Mouse (Mus musculus) common myeloid progenitor, adult 5-6 weeks (primary cell): ENCODE data around the gene Slc25a13. TPM values are rescaled to one million over a fixed set of nuclear protein-coding genes. Genes with fewer than 3 reads are reported as not detected.
A peak's percentile ranks its signal among the peaks of the same experiment; 100 is the strongest.

Source experiments
- ATAC-seq: replicated peaks from 2 replicates; pipeline ENCODE4 v1.8.0; 2016; ENCODE audit warnings: low read depth, mild to moderate bottlenecking, moderate TSS enrichment, inconsistent platforms; ENCODE audit not compliant: poor library complexity, severe bottlenecking
- total RNA-seq: library from RNA; stranded (forward); fragments of 200-1000, 187-1606 nt; gene quantifications from 2 replicates; pipeline ENCODE4 v1.2.3, GENCODE M21; 2017

Gene Slc25a13
- total RNA-seq, 1 experiment from 2014 or later, result 30.9 TPM

DNA sequence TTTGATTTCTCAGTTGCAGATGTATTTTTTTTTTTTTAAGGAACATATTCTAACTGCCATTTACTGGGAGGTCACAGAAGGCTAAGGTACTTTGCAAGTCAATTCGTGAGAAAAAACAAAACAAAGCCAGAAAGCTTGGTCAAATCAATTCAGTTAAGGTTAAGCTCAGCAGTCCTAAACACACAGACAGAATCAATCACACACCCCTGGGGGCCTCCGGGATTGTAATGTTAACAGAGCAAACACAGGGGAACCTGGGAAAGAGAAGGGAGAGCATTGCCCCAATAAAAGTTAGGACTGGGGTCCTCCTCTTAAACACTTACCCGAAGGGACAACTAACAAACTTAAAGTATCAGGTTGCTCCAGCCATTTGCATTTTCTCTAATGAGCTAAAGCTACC, 147.0 kb downstream of the Slc25a13 start:
- ATAC-seq, result no peak

DNA sequence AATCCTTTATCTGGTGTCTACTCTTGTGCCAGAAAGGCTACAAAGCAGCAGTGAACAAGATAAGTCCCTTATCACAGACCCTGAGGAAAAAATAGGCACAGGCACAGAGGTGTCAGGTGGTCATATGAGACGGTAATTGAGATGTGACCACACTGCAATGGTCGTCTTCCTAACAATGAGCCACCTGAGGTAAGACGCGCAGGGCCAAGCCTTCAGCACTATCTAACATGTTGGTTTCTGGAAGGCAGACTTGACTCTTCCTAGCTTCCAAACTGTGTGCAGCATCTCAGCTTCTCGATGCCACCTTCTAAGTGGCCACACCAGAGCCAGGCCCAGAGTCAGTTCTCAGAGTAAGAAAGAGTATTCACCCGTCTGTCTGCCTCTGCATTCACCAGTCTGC, 149.8 kb downstream of the Slc25a13 start:
- ATAC-seq, result no peak

DNA sequence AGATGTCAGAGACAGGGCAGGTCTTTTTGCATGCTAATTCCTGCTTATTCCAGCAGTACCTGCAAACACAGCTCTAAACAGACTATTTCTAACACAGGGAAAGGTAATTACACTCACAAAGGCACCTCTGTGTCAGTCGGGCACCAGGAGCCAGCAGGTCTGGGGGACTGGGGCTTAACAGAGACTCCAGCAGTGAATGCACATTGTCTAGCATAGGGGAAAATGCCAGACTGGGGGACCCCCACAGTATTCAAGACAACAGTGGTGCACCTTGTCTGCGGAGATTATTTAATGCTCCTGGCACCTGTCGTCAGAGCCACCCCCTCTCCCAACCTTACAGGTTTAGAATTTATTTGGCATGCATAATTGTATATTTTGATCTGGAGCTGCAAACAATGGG, 158.4 kb downstream of the Slc25a13 start:
- ATAC-seq, result no peak

DNA sequence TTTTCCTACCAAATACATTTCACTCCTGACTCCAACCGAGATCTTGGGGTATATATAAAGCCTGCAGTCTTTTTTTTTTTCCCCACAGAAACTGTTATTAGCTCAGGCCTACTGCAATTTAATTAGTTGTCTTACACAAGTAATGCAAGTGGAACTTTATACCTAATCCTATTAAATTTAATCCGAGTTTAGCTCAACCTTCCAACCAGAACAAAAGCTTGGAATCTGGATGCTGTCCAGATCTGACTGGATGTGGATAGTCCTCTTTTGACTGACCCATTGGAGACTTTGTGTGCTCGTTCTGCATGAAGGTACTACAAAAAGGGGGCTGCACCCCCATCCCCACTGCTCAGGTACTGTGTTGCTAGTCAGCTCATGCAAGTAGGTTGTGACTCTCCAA, 163.0 kb downstream of the Slc25a13 start:
- no peak for ATAC-seq

DNA sequence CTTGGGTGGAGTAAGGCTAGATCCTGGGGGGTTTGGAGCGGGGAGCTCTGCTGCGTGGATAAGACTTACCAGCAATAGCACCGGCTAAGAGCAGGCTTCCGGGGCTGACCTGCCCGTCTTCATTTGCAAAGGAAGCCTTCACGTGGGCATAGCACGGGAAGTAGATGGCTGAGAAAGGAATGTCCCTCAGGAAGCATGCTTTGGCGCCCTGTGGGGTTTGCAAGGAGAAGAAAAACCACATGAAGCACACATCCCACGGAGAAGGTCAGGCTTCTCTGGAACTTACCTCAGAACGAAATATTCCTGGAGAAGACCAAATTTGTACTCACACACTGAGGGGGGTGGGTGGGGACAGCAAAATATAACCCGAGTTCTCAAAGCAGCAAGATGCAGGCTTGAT, 164.3 kb downstream of the Slc25a13 start:
- no peak for ATAC-seq

DNA sequence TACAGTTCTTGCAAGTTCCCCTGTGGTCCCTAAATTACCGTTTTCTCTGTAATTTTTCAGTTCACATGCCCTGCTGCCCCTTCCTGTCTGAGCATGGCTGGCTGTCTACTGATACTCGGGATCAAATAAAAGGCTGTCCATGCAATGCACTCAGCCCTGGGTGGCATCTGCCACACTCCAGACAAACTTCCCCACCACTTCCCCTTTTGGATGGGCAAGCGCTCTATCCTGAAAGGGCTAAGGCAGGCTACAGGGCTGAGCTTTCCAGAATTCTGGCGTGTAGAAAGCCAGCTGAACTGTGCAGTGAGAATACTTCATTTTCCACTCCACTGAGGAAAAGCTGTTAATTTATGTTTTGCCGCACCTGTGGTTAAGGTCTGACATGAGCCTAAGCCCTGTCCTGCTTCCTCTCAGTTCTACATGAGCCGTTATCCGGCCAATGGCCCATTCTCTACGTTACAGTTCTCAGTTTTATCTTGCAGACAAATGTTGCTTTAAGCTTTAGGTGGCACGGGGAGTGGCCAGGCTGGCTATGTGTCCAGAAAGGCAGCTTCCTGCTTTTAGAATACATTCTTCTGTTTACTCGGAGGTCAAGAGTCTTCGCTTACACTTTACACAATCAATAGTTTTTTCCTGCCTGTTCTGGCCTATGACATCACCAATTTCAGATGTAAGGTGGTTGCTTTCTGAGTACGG, 170.1 kb downstream of the Slc25a13 start:
- peak; percentile 82 for ATAC-seq

DNA sequence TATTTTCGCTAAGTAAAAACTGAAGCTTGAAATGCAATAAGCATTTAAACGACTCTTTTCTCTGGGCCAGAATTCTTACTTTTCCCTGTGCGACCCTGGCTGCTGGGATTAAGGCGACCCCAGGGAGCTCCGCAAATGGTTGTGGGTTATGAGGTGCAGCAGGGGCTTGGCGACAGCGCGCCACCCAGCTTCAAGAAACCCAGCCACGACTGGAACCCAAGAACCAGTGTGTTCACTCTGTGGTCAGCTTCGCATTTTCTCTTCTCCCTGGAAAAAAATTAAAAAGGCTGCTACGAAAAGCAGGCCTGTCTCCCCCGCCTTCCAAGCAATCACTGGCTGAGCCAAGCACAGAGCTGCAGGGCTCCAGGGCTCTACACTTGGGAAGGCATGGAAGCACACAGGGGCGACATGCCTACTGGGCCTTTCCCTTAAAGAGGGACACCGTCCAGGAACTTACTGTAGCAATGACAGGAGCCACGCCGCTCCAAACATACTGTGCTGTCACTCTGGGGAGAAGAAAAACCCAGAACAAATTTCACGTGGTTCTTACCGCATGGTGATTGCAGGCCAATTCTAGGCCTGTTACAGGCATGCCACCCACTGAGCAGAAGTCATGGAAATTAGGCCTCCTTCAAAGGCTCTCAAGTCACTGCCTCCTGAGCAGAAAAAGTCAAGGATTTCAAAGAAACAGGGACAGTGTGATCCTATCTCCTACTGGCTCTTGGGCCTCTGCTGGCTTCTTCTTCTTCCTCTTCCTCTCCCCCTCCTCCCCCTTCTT, 178.0 kb downstream of the Slc25a13 start:
- ATAC-seq, result no peak

DNA sequence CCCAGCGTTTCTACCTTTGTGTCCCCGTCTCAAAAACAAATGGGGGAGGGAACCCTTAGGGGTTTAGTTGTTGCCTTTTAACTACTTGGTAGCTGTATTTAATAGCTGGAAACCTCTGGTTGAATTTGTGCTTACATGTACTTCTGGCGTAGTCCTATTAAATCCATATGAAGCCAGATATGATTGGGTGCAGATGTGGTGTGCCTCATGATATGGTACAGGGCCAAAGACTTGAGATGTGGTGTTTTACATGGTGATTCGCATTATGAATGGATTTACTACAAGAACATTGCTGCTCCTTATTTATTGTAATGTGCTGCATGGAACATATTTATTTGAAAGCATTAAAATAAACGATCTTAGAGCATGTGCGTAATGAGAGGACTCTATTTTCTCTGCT, 189.3 kb downstream of the Slc25a13 start:
- ATAC-seq, result no peak

DNA sequence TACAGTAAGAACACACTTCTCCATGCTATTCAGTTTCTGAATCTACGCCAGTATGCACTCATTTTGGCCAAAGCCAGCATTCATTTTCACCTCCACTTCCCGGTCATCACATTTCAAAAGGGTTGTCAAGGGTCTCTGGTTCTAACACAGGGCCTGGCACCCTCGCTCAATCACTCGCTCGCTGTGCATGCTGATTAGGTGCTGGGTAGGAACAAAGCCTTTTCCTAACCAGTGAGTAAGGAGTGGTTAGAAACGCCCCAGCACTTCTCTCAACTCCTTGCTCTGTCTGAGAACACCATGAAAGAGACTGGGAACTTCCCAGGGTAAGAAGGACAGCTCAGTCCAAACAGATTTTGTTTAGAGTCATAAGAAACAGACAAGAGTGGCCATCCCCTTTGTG, 193.0 kb downstream of the Slc25a13 start:
- ATAC-seq, result no peak

DNA sequence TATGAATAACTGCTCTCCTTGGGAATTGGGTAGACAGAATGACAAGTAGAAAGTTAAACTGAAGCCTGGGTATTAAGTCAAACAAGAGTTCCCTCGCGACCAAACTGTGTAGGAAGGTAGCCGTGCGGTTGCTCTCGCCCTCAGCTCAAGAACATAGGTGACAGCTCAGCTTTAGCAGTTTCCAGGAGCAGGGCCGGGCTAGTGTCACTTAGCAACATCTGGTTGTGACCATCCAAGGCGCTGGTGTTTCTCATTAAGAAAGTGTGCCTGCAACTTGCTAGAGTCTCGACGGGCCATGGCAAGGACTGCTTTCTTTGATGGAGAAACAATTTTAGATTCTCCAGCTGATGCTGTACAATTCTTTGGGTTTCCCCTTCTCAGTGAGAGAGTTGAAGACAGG, 200.0 kb downstream of the Slc25a13 start:
- no peak for ATAC-seq

DNA sequence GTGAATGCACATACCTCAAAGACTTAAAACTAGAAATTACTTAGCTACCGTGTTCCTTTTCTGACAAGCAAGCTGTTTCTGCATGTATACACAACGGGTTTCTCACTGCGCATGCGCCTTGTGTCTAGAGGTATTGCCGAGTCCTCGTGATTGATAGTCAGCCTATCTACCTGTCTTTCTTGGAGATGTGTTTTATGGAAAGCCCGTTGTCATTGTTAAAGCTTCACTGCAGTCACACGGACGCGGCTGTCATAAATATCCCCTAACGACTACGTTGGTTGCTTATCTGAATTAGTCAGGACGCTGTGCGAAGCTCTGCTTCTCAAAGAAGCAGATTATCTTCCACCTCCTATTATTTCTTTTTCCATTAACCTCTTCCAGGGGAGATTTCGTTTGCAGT, 201.4 kb downstream of the Slc25a13 start:
- ATAC-seq, result no peak

DNA sequence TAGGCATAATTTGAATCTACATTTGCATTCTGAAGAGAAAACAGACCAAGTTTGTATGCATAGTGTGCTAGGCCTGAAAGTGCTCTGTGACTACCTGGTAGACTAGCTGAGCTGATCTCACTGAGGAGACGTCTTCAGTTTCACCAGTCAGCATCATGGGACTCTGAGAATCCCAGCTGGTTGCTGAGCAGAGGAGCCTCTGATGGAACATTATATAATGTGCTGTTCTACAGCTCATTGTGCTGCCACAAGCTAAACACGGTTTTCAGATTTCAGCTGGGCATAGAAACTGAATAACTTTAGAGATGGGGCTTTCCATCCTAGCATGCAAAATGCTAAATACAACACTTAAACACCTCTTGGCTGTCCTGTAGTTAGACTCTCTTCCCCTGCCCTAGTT, 205.6 kb downstream of the Slc25a13 start:
- ATAC-seq, result no peak

DNA sequence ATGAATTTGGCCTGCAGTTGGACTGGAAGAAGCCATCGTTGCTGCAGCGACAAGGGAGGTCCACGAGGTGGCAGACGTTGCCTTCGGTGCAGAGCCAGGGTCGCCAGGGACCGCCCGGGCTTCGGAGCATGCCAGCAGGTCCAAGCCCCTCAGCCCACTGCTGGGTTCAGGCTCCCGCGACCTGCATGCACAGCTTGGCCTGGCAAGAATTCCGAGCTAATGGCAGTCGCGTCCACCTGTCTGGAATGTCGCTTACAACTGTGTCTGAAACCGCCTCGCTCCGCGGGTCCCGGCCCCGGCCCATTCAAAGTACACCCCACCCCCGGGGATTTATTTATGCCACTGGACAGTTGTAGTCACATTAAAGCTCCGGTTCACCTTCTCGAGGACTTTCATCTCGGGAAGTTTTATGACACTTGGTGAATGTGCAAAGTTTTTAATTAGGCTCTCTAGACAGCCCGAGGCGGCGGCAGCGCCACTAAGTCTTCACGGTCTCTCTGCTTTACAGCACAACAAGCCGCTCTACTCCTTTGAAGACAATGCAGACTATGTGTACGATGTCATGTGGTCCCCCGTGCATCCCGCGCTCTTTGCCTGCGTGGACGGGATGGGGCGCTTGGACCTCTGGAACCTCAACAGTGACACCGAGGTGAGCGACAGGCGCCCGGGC, 211.1 kb downstream of the Slc25a13 start:
- ATAC-seq, result peak; percentile 99

DNA sequence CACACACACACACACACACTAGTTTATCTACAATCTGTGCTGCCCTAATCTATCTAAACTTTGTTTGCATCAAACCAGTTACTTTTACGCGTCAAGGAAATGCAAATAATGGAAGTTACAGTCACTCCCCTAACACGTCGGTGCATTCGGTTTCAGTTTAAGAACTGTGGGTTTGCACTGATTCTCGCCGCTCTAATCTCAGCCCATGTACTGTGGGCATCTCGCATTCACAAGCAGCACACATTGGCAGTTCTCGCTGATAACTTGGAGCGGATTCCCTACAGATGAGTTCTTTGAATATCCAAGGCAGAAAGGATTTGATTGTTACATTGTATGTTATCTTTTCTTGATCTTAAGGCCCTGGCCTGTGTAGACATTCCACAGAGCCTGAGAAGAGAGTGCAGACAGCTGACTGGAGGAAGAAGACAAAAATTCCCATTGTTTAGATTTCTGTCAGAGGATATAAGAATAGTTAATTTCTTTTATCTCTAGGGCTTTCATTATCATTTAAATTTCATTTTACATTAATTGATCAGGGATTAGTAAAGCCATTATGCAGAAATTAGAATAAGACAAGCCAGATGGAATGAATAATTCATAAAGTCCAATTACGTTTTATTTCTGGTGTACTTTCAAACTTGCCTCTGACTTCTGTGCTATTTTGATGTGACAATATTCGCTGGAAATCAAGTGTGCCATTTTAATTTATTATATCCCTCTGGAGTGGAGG, 212.1 kb downstream of the Slc25a13 start:
- no peak for ATAC-seq

DNA sequence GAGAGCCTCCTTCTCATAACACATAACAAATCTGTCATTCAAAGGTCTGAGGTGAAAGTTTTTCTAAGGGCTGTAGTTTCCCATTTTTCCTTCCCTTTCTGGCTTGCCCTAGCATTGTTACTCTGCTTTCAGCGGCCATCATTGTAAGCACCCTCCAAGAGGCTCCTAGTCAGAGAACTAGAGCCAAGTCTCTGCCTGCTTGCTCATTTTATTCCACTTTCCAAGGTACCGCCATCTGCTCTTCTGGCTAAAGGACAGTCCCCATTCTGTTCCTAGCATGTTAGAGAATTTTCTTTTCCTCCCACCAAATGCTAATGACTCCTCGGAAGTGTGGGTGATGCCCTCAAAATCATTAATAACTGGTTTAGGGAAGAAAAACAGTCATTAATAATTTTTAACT, 214.9 kb downstream of the Slc25a13 start:
- no peak for ATAC-seq

DNA sequence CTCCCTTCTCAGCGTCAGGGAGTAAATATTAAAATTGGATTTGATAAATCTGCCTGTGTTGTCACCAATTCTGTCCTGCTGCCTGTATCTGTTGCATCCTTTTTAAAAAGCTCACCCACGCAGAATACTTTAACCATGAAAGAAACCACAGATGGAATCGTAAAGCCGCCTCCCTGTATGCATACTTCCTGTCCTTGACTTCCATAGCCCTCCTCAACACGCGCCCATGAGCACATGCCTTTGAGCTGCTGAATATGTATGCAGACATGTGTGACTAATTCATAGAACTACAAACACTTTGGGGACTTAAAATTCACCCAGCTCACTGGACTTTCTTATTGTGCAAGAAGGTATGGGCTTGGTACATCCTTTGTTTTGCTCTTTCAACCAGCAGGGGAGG, 219.4 kb downstream of the Slc25a13 start:
- no peak for ATAC-seq

DNA sequence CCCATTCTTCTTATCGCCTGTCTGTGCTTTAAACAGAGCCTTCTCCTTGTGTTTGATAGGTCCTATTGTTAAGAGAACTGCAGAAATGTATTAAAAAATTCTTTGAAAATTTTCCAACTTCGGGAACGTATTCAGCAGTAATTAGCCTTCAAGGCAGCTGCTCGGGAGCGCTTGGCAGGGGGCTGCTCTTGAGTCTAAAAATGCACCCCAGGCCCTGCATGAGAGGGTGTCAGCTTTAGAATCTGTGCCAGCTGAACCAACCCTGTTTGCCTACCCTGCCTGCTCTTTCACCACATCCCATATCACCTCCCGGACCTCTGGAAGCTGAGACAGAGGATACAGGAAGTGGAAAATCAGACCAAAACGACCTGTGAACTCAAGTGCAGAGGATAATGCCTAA, 223.9 kb downstream of the Slc25a13 start:
- ATAC-seq, result no peak

DNA sequence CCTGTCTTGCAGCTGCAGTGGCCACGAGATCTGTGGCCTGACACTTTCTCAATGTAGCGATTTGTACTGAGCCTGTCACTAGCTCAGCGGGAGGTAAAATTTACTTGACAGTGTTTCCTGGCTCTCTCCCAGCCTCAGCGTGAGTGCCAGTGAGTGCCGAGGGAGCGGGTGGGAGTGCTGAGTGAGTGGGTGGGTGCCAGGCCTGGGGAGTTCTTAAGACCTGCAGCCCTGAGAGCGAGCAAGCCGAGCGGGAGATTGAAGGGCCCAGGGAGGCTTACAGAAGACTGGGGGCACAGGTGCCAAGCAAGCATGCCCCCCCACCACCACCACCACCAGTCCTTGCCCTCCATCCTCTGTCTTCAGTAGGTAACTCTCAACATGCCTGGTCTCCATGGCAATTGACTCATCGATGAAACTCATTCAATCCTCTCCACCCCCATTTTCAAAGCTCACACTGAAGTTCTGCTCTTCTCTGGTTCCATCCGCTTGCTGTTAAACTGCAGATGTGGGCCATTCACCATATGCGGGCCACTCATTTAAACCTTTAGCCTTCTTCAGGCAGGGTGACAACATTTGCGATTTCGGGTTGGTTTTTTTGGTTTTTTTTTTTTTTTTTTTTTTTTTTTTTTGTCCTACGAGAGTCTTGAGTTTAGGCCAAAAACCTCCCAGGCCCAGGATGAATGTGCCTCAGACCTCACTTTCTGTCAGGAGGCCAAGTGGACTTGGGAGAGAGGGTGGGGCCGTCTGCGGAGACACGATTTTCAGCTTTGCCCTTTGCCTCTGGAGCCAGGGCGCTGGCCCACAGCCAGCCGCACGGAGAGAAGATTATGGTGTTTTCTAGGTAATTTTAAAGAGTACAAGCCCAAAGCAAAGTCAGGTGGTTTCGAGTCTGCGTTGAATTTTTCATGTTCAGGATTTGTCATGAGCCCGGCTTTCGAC, 224.9 kb downstream of the Slc25a13 start:
- no peak for ATAC-seq

DNA sequence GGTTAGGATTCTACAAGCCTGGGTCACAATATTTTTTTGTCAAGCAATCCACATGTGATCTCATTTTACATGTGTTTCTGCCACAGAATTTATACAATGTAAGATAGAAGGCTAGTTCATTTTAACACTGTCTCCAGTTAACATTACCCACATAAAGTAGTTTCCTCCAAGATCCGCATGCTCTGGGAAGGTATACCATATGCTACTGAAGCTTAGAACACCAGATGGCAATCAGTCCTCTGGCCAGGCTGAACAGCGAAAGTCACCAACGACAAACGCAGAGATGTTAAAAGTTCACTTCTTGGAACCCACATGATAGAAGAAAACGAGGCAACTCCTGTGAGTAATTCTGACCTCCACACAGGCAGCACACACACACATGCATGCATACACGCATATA, 225.7 kb downstream of the Slc25a13 start:
- no peak for ATAC-seq
